Mouse (Mus musculus): Measurements from ENCODE around the gene Rsrp1. TPM values are rescaled to one million over a fixed set of nuclear protein-coding genes. Genes with fewer than 3 reads are reported as not detected.
A peak's percentile ranks its signal among the peaks of the same experiment; 100 is the strongest.

Gene Rsrp1
- polyA plus RNA-seq, 1 experiment from 2014 or later: 349 TPM

DNA sequence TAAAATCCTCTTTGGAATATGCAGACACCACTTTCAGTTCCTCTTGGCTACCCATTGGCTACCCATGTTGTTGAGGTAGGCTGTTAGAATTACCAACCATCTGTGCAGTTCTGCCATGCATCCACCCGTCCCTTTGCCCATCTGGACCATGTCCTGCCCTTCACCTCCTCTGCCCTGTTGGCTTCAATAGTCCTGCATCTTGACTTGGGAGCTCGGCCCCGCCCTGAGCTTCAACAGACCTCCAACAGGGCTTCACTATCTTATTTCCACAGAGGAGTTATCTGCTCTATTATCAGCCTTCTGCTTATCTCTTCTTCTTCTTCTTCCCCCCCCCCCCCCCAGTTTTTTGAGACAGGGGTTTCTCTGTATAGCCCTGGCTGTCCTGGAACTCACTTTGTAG, 6.2 kb upstream of the Rsrp1 start:
- H3K36me3 ChIP-seq (ENCODE audit: control insufficient read depth, insufficient read depth, low read length): no peaks in the 10 kb centered on the region
- ATAC-seq (ENCODE audit: insufficient read depth, low FRiP score, low TSS enrichment) (no peak), DNase-seq (ENCODE audit: low spot score) (no peak)
- no peak overlapping the region for H3K9ac ChIP-seq (ENCODE audit: low read length)
- H3K4me1 ChIP-seq (ENCODE audit: control insufficient read depth, insufficient read depth, low read length): peaks cover 3% of the 10 kb centered on the region; the same call in 1 of the 2 replicates
- H3K9me3 ChIP-seq (ENCODE audit: control insufficient read depth, low read length): no peaks in the 10 kb centered on the region
- WGBS: 78% methylated on average over 3 of the region's 3 CpGs
- no peaks in the 10 kb centered on the region for H3K27me3 ChIP-seq (ENCODE audit: control insufficient read depth, insufficient read depth, low read length)
- H3K4me2 ChIP-seq (ENCODE audit: low read depth): no peak overlapping the region
- no peak overlapping the region for H3K4me3 ChIP-seq (ENCODE audit: low read depth, low read length)
- no peak overlapping the region for H3K27ac ChIP-seq (ENCODE audit: low read depth, low read length)

DNA sequence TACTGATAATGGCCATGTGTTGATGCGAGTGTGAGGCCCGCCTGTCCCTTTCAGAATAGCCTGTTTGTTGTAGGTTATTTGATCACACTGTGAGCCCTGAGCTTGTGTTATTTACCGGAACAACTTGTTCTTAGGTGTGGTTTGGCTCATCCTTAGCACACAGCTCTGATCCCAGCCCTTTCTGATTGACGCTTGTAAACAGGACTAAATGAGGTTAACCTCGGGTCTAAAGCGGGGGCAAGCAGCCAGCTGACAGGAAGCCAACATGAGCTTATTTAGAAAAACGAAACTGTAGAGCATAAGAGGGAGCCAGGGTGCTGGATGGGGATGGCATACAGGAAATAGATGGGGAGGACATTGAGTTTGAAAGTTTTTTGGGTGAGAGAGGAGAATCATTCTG, 5.0 kb upstream of the Rsrp1 start:
- Histone ChIP-seq H3K4me3 (ENCODE audit: low read depth, low read length) (no peak overlapping the region), H3K9me3 (ENCODE audit: control insufficient read depth, low read length) (no peaks in the 10 kb centered on the region), H3K36me3 (ENCODE audit: control insufficient read depth, insufficient read depth, low read length) (no peaks in the 10 kb centered on the region), H3K9ac (ENCODE audit: low read length) (no peak overlapping the region), H3K27me3 (ENCODE audit: control insufficient read depth, insufficient read depth, low read length) (no peaks in the 10 kb centered on the region), H3K4me1 (ENCODE audit: control insufficient read depth, insufficient read depth, low read length) (peaks cover 3% of the 10 kb centered on the region; the same call in 1 of the 2 replicates), H3K4me2 (ENCODE audit: low read depth) (no peak overlapping the region), H3K27ac (ENCODE audit: low read depth, low read length) (no peak overlapping the region)
- no peak for DNase-seq (ENCODE audit: low spot score)
- no peak for ATAC-seq (ENCODE audit: insufficient read depth, low FRiP score, low TSS enrichment)
- 78% methylated on average over 7 of the region's 7 CpGs for WGBS

DNA sequence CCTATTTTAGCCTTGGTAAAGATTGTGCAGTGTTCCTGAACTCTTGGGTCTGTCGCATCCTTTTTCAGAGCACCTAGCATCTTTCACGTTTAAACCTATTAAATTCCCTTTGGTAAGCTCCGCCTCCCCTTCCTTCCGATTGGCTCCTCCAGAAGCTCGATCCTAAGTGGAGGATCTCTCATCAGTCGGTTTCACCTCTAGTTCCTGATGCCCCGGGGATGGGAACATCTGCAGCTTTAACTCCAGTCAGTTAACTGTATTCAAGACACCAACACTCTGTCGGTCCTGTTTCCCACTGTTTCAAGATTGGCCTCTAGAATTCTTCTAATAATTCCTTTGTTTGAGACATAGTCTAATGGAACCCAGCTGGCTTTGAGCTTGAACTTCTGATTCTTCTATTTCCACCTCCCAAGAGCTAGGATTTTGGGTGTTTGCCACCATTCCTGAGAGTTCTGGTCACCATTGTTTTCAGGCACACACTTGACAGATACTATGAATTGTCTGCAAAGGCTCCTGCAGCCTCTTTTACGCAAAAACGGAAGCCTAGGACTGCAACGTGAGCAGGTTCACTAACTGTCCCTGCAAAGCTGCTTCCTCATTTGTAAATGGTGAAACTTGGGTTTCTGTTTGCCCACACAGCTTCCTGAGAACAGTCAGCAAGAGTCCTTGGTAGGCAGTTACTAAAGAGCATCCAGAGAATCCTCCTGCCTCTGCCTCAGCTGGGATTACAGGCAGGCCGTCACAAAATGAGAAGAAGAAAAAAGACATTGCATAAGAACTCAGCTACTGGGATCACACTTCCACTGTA, 3.5 kb upstream of the Rsrp1 start:
- H3K9ac ChIP-seq (ENCODE audit: low read length): no peak overlapping the region
- H3K27ac ChIP-seq (ENCODE audit: low read depth, low read length): no peak overlapping the region
- no peak overlapping the region for H3K4me2 ChIP-seq (ENCODE audit: low read depth)
- DNase-seq (ENCODE audit: low spot score): no peak
- no peak overlapping the region for H3K4me3 ChIP-seq (ENCODE audit: low read depth, low read length)
- no peak for ATAC-seq (ENCODE audit: insufficient read depth, low FRiP score, low TSS enrichment)
- H3K27me3 ChIP-seq (ENCODE audit: control insufficient read depth, insufficient read depth, low read length): no peaks in the 10 kb centered on the region
- WGBS: 43% methylated on average over 12 of the region's 12 CpGs
- no peaks in the 10 kb centered on the region for H3K9me3 ChIP-seq (ENCODE audit: control insufficient read depth, low read length)
- H3K36me3 ChIP-seq (ENCODE audit: control insufficient read depth, insufficient read depth, low read length): no peaks in the 10 kb centered on the region
- peaks cover 6% of the 10 kb centered on the region for H3K4me1 ChIP-seq (ENCODE audit: control insufficient read depth, insufficient read depth, low read length)

DNA sequence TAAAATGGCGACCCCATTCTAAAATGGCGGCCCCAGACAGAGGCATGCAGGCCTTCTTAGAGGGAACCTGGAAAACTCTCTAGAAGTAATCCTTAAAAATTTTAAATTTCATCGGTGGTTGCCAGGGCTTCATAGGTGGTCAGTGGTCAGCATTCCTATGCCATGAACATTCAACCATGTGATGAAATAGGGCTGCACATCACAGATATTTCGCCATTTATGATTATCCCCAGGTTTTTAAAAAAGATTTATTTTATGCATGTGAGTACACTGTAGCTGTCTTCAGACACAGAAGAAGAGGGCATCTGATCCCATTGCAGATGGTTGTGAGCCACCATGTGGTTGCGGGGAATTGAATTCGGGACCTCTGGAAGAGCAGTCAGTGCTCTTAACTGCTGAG, 2.8 kb upstream of the Rsrp1 start:
- no peak overlapping the region for H3K4me2 ChIP-seq (ENCODE audit: low read depth)
- ATAC-seq (ENCODE audit: insufficient read depth, low FRiP score, low TSS enrichment) (no peak), DNase-seq (ENCODE audit: low spot score) (no peak)
- no peaks in the 10 kb centered on the region for H3K27me3 ChIP-seq (ENCODE audit: control insufficient read depth, insufficient read depth, low read length)
- H3K4me1 ChIP-seq (ENCODE audit: control insufficient read depth, insufficient read depth, low read length): peaks cover 9% of the 10 kb centered on the region; the same call in 1 of the 2 replicates
- peaks cover 3% of the 10 kb centered on the region; the same call in 1 of the 2 replicates for H3K36me3 ChIP-seq (ENCODE audit: control insufficient read depth, insufficient read depth, low read length)
- no peak overlapping the region for H3K9ac ChIP-seq (ENCODE audit: low read length)
- WGBS: 94% methylated on average over 6 of the region's 6 CpGs
- H3K9me3 ChIP-seq (ENCODE audit: control insufficient read depth, low read length): no peaks in the 10 kb centered on the region
- H3K4me3 ChIP-seq (ENCODE audit: low read depth, low read length): no peak overlapping the region
- no peak overlapping the region for H3K27ac ChIP-seq (ENCODE audit: low read depth, low read length)

DNA sequence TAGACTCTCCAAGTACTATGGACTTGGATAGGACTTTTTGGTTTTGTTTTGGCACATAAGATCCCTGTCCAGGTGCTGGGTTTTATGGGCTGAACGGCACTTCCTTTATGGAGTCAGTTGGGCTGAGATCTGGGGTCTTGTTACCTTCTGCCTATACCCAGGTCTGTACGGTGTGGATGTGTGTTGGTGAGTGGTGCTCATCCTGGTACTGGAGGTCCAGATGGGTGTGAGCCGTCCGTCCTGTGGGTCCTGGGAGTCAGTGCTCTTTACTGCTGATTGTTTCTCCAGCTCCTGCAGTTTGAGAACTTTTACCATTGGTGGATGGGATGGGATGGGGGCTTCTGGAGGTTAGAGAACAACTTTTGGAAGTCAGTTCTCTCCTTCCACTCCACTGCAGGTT, 1.7 kb upstream of the Rsrp1 start:
- Histone ChIP-seq H3K27ac (ENCODE audit: low read depth, low read length) (no peak overlapping the region), H3K4me3 (ENCODE audit: low read depth, low read length) (no peak overlapping the region), H3K36me3 (ENCODE audit: control insufficient read depth, insufficient read depth, low read length) (peaks cover 3% of the 10 kb centered on the region; the same call in 1 of the 2 replicates), H3K4me2 (ENCODE audit: low read depth) (no peak overlapping the region), H3K4me1 (ENCODE audit: control insufficient read depth, insufficient read depth, low read length) (peaks cover 9% of the 10 kb centered on the region; the same call in 1 of the 2 replicates), H3K27me3 (ENCODE audit: control insufficient read depth, insufficient read depth, low read length) (no peaks in the 10 kb centered on the region), H3K9me3 (ENCODE audit: control insufficient read depth, low read length) (no peaks in the 10 kb centered on the region), H3K9ac (ENCODE audit: low read length) (no peak overlapping the region)
- no peak for ATAC-seq (ENCODE audit: insufficient read depth, low FRiP score, low TSS enrichment)
- no peak for DNase-seq (ENCODE audit: low spot score)
- 95% methylated on average over 4 of the region's 4 CpGs for WGBS

DNA sequence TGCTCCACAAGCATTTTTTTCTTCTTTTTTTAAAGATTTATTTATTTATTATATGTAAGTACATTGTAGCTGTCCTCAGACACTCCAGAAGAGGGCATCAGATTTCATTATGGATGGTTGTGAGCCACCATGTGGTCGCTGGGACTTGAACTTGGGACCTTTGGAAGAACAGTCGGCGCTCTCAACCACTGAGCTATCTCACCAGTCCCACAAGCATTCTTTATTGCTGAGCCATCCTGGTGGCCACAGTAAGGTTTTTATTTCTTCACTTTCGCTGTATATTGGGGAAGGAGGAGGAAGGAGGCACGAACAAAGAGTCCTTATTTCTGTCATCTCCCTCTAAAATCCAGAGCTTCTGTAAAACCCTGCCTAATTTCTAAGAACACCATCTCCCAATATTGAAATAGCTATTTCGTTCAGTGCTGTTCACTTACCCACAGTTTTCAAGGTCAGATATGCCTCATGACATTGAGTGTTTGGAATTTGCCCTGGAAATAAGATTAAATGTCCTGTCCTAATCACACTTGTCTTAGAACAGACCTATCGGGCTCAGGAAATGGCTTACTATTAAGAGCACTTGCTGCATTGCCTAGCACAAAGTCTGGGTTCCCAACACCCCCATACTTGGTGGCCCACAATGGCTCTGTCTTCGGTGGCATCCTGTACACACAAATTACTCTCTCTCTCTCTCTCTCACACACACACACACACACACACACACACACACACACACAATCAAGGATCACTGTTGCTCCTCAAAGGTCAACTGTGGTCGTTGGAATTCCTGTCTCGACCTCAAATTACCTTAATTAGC, 1.1 kb upstream of the Rsrp1 start:
- H3K4me1 ChIP-seq (ENCODE audit: control insufficient read depth, insufficient read depth, low read length): peaks cover 9% of the 10 kb centered on the region; the same call in 1 of the 2 replicates
- peaks cover 6% of the 10 kb centered on the region; the same call in 1 of the 2 replicates for H3K36me3 ChIP-seq (ENCODE audit: control insufficient read depth, insufficient read depth, low read length)
- DNase-seq (ENCODE audit: low spot score): no peak
- peak overlapping the region; percentile 47 for H3K4me2 ChIP-seq (ENCODE audit: low read depth)
- H3K27me3 ChIP-seq (ENCODE audit: control insufficient read depth, insufficient read depth, low read length): no peaks in the 10 kb centered on the region
- H3K9ac ChIP-seq (ENCODE audit: low read length): peak overlapping the region; percentile 59
- no peak for ATAC-seq (ENCODE audit: insufficient read depth, low FRiP score, low TSS enrichment)
- H3K4me3 ChIP-seq (ENCODE audit: low read depth, low read length): peak overlapping the region; percentile 99
- H3K27ac ChIP-seq (ENCODE audit: low read depth, low read length): 0 out of 2 replicates have a peak overlapping the region, but pooled peaks have one; percentile 85
- WGBS: 63% methylated on average over 10 of the region's 10 CpGs
- H3K9me3 ChIP-seq (ENCODE audit: control insufficient read depth, low read length): no peaks in the 10 kb centered on the region

DNA sequence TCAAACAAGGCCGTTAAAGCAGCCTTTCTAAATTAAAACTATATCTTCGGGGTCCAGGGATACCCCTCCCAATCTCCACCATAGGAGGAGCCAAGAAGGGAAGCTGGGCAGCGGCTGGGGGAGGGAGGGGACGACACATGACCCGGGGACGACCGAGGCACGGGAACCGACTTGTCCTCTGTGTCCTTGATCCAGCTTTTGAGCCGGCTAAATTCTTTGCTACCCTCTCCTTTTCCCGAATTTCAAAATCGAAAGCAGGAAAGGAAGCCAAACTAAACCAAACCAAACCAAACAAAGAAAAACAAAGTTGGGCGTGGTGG, 507 bp upstream of the Rsrp1 start:
- H3K27ac ChIP-seq (ENCODE audit: low read depth, low read length): 0 out of 2 replicates have a peak overlapping the region, but pooled peaks have one; percentile 85
- peak; percentile 66 for DNase-seq (ENCODE audit: low spot score)
- 0% methylated on average over 13 of the region's 13 CpGs for WGBS

DNA sequence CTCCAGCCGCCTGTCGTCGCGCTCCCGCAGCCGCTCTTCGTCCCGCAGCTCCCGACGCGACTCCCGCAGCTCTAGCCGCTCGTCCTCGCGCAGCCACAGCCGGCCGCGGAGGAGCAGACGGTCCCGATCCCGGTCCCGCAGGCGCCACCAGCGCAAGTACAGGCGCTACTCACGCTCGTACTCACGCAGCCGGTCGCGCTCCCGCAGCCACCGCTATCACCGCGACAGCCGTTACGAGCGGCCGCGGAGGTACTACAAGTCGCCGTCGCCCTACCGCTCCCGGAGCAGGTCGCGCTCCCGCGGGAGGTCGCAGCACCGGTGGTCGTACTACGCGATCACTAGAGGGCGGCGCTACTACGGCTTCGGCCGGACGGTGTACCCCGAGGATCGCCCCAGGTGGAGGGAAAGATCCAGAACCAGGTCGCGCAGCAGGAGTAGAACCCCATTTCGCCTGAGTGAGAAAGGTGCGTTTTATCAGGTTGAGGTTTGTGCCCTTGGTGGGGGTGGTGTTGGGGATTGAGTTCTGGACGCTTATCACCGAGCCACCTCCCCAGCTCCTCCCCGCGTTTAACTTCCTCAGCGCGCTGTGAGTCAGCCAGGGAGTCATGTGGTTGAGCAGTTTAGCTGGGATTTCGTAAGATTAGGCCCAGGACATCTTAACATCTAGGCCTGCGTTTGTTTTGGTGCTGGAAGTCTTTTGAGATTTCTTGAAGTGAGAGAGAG, 788 bp downstream of the Rsrp1 start:
- Histone ChIP-seq H3K4me1 (ENCODE audit: control insufficient read depth, insufficient read depth, low read length) (peaks cover 9% of the 10 kb centered on the region; the same call in 1 of the 2 replicates), H3K27me3 (ENCODE audit: control insufficient read depth, insufficient read depth, low read length) (no peaks in the 10 kb centered on the region), H3K36me3 (ENCODE audit: control insufficient read depth, insufficient read depth, low read length) (peaks cover 6% of the 10 kb centered on the region; the same call in 1 of the 2 replicates), H3K4me2 (ENCODE audit: low read depth) (peak overlapping the region; percentile 93), H3K9ac (ENCODE audit: low read length) (peak overlapping the region; percentile 94), H3K27ac (ENCODE audit: low read depth, low read length) (peak overlapping the region; percentile 85), H3K4me3 (ENCODE audit: low read depth, low read length) (peak overlapping the region; percentile 99), H3K9me3 (ENCODE audit: control insufficient read depth, low read length) (no peaks in the 10 kb centered on the region)
- WGBS: under 1% methylated on average over 75 of the region's 75 CpGs
- DNase-seq (ENCODE audit: low spot score): peak; percentile 57
- ATAC-seq (ENCODE audit: insufficient read depth, low FRiP score, low TSS enrichment): peak; percentile 46; the same call in 1 of the 2 replicates

More for the DNA sequence above, 507 bp upstream of the Rsrp1 start:
- Histone ChIP-seq H3K4me3 (ENCODE audit: low read depth, low read length) (peak overlapping the region; percentile 99), H3K36me3 (ENCODE audit: control insufficient read depth, insufficient read depth, low read length) (peaks cover 6% of the 10 kb centered on the region; the same call in 1 of the 2 replicates), H3K9me3 (ENCODE audit: control insufficient read depth, low read length) (no peaks in the 10 kb centered on the region), H3K4me1 (ENCODE audit: control insufficient read depth, insufficient read depth, low read length) (peaks cover 9% of the 10 kb centered on the region; the same call in 1 of the 2 replicates), H3K27me3 (ENCODE audit: control insufficient read depth, insufficient read depth, low read length) (no peaks in the 10 kb centered on the region), H3K9ac (ENCODE audit: low read length) (peak overlapping the region; percentile 59), H3K4me2 (ENCODE audit: low read depth) (peak overlapping the region; percentile 47)
- no peak for ATAC-seq (ENCODE audit: insufficient read depth, low FRiP score, low TSS enrichment)
